24 mouse cellular contexts compared by ENCODE assay signal in genomic region chr13:15366437-15366836, GRCm38 (mm10).
"Had no signal": no experiment of that assay in that cellular context is flagged by ENCODE, and none has a peak within 500 bp of the region (broad histone marks: within the 10 kb centered on the region; RNA-seq: fewer than 3 reads in every experiment).

No protein-coding gene starts in this region.

- H3K36me3 ChIP-seq: heart, embryonic 10.5 days; heart, embryonic 12.5 days; hindbrain, embryonic 13.5 days; hindbrain, embryonic 15.5 days; kidney, embryonic 15.5 days; limb, embryonic 13.5 days; limb, embryonic 15.5 days; liver, embryonic 12.5 days had no signal

- DNase-seq: gastrocnemius, postnatal 14 days; gastrocnemius, postnatal 36 days; heart, adult 18-20 months; heart, postnatal 10 days; heart, postnatal 4 days; kidney, adult 11 months; kidney, adult 2 months; kidney, adult 9 months; kidney, postnatal 14 days; kidney, postnatal 36 days; layer of hippocampus, adult 9-11 months; layer of hippocampus, postnatal 36 days; left cerebral cortex, postnatal 4 days had no signal

- H3K4me3 ChIP-seq: heart, embryonic 10.5 days; heart, embryonic 12.5 days; hindbrain, embryonic 13.5 days; hindbrain, embryonic 15.5 days; kidney, embryonic 15.5 days; limb, embryonic 13.5 days; limb, embryonic 15.5 days; liver, embryonic 12.5 days had no signal

- H3K9ac ChIP-seq: heart, embryonic 12.5 days; hindbrain, embryonic 13.5 days; hindbrain, embryonic 15.5 days; kidney, embryonic 15.5 days; limb, embryonic 13.5 days; limb, embryonic 15.5 days; liver, embryonic 12.5 days had no signal

- H3K27ac ChIP-seq: heart, embryonic 10.5 days; hindbrain, embryonic 13.5 days; hindbrain, embryonic 15.5 days; hindbrain, postnatal 0 days; kidney, embryonic 15.5 days; kidney, postnatal 0 days; limb, embryonic 13.5 days; limb, embryonic 15.5 days; liver, embryonic 12.5 days had no signal

- H3K4me2 ChIP-seq: heart, embryonic 12.5 days; hindbrain, embryonic 13.5 days; hindbrain, embryonic 15.5 days; kidney, embryonic 15.5 days; limb, embryonic 13.5 days; limb, embryonic 15.5 days; liver, embryonic 12.5 days had no signal

- ATAC-seq: hindbrain, postnatal 0 days; intestine, embryonic 16.5 days; liver, embryonic 12.5 days had no signal

- H3K4me1 ChIP-seq: heart, embryonic 10.5 days; heart, embryonic 12.5 days; hindbrain, embryonic 13.5 days; hindbrain, embryonic 15.5 days; kidney, embryonic 15.5 days; limb, embryonic 13.5 days; limb, embryonic 15.5 days; liver, embryonic 12.5 days had no signal

- H3K27me3 ChIP-seq: heart, embryonic 12.5 days; hindbrain, embryonic 13.5 days; hindbrain, embryonic 15.5 days; kidney, embryonic 15.5 days; limb, embryonic 13.5 days; limb, embryonic 15.5 days; liver, embryonic 12.5 days had no signal

- H3K9me3 ChIP-seq: heart, embryonic 10.5 days; heart, embryonic 12.5 days; hindbrain, embryonic 13.5 days; hindbrain, embryonic 15.5 days; kidney, embryonic 15.5 days; limb, embryonic 13.5 days; limb, embryonic 15.5 days; liver, embryonic 12.5 days had no signal
